Mouse (Mus musculus) lung, adult 2 months (tissue): ENCODE measurements around the gene Topaz1.

Experiments
- CTCF ChIP-seq: fragments of 200-500 bp; IDR thresholded peaks from 2 replicates; pipeline ENCODE4 v1.5.1; 2011; ENCODE audit warnings: mild to moderate bottlenecking, low read length, control low read depth; ENCODE audit not compliant: insufficient read depth
- POLR2A ChIP-seq: fragments of 200-500 bp; IDR thresholded peaks from 2 replicates; pipeline ENCODE4 v1.6.1; 2011; ENCODE audit warnings: low read depth, mild to moderate bottlenecking, control low read depth, low read length, borderline replicate concordance; ENCODE audit errors: extremely low read depth

GRCm38 (mm10) chr9:122732126-122732810 lies 14.9 kb upstream of the Topaz1 start:
- TF ChIP-seq POLR2A (no peak), CTCF (no peak)
